Mouse (Mus musculus): ENCODE data around the gene Ptcra. TPM values are rescaled to one million over a fixed set of nuclear protein-coding genes. Genes with fewer than 3 reads are reported as not detected.
"Not testable (repeated sequence)": the region's sequence is repeated elsewhere in the genome, so short reads cannot be mapped to it uniquely, and the experiment has no call there.

Ptcra gene
- total and polyA plus RNA-seq, 3 experiments, result not detected

- DNase-seq, result no peak
These were observed 8.1 kb upstream of the Ptcra start for GRCm38 (mm10) chr17:46771616-46772015.

DNA sequence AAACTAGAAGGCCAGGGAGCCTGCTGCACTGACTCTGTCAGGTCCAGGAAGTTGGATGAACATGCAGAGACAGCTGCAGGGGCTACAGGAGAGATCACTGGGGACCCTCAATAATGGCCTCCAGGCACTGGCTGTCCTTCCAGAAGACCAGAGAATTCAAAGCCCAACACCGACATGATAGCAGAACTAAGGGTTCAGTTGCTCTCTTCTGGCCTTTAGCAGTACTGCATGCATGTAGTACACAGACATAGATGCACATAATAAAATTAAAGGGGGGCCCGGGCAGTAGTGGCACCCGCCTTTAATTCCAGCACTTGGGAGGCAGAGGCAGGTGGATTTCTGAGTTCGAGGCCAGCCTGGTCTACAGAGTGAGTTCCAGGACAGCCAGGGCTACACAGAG is 7.5 kb upstream of the Ptcra start:
- no peak for DNase-seq

DNA sequence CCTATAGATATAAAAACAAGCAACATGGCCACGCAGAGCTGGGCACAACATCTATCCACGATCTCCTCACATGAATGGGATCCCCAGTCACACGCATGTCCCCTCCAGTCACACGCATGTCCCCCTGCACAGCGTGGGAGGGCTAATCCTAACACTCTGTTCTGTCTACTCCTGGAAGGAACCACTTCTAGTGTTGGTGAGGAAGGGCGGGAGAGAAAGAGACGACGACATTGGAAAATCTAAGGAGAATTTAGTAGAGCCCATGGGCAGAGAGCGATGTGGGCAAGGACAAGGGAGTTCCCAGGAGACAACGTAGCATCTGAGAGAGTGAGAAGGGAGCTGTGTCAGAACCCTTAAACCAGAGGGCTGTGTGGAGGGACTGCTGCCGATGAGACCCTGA is 7.0 kb upstream of the Ptcra start:
- no peak for DNase-seq

DNA sequence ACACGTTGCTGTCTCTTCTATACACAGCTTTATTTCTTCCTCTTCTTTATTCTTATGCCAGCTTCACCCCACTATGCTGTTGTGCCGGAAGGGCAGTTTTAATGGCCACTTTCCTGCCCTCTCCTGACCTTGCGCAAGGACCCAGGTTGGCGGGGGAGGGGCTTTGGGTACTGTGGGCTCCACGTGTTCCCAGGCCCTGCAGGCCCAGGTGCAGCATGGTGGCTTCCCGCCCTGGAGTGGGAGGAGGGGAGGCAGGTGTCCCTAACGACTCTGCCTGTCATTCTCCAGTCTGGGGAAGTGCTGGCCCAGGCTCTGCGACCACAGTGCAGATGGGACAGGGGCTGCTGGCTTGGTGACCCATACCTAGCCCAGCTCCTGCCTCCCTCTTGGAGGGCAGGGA is 4.4 kb upstream of the Ptcra start:
- no peak for DNase-seq

DNA sequence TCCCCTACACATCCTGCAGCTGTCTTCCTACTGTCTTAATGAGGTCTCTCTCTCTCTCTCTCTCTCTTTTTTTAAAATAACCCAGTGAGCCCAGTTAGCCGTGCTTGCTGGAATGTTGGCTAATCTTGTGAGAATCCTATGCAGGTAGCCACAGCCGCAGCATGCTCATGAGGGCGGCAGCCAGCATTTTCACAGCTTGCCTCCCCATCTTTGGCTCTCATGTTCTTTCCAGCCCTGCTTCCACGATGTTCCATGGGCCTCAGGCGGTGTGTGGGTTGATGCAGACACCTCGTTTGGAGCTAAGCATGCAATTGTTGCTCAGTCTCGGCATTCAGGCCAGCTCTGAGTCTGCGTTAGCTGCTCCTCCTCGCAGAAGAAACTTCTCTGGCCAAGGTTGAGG is 1.4 kb upstream of the Ptcra start:
- DNase-seq, result not testable (repeated sequence)

GRCm38 (mm10) chr17:46758753-46759152 is 4.8 kb downstream of the Ptcra start:
- no peak for DNase-seq

- peak; percentile 98 for DNase-seq
These were observed 11.5 kb downstream of the Ptcra start, which contains the start of gene Cnpy3 for GRCm38 (mm10) chr17:46751794-46752556. Gene Cnpy3, minus strand, starts transcription at chr17:46752214.

DNA sequence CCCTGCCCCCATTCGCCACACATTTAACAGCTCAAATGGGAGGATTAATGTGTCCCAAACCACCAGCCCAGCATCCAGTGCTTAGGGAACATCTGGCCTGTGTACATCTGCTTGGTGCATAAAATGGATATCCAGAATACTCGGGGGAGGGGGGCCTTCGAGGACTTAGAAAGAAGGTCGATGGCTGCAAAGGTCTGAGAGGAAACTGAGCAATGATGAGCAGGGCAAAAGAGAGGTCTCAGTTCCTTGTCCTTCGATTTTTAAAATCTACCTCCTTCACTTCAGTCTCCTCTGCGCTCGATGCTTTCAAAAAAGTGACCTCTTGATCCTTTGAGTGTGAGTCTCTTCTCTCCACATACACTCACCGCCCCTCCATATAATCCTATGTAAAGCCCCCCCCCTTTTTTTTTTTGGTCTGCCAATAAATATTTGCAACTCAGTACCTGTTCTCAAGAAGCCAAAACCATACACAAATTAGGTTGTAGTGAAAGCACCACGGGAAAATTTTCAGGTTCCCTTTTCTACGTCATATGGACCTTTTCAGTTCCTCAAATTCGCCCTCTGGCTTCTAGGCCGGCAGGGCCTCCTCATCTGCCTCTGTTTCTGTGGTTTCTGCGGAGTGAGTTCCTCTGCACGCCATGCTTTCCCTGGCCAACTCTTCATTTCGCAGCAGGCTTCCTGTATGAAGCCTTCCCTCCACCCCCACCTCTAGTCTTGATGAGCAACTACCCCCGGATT is 12.3 kb downstream of the Ptcra start:
- no peak for DNase-seq

- no peak for DNase-seq
These were observed 12.9 kb downstream of the Ptcra start for GRCm38 (mm10) chr17:46750580-46750979.

DNA sequence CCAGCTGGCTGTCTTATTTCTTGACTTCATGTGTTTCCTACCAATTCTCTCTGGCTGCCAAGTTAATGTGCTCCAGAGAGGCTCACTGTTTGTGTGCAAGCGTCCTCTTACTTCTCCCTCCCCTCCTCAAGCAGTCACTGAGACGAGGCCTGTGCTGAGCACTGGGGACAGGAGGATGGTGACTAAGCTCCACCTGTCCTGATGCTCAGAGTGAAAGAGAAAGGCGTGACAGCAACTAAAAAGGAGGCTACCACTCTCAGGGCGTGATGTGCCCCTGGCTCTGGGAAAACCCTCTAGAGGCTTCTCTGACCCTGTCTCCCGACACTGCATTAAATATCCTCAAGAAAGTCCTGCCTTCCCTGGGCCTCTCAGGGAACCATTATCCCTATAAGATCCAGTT is 14.2 kb downstream of the Ptcra start:
- no peak for DNase-seq

DNA sequence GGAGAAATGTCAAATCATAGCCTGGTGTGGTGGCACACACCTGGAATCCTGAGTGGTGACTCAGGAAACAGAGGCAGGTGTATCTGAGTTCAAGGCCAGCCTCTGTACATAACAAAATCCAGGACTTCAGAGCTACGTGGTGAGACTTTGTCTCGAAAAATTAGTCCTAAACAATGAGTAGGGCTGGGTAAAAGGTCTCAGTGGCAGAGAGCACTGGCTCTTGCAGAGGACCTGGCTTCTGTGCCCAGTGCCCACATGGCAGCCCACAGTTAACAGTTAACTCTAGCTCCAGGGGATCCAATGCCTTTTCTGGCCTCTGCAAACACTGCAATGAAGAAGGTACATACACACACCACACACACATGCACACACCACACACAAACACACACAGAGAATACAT is 15.7 kb downstream of the Ptcra start:
- no peak for DNase-seq

- no peak for DNase-seq
These were observed 16.3 kb downstream of the Ptcra start for GRCm38 (mm10) chr17:46747234-46747633.

DNA sequence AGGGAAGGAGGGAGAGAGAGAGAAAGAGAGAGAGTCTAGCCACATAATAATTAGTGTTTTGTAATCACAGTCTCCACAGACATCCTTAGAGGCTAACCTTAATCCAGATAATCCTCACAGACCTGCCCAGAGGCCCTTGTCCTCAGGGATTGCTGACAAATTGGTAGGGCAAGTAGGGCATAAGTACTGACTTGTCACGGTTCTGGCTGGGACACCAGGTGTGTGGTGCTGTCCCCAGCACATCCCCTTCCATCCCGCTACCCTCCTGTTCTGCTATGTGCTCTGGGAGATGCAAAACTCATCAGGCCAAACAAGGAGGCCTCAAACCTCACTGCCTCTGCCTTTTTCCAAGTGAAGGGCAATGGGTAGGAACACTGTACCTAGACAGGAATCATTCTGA is 18.0 kb downstream of the Ptcra start:
- DNase-seq, result no peak

GRCm38 (mm10) chr17:46742986-46743385 is 20.5 kb downstream of the Ptcra start:
- DNase-seq, result no peak

GRCm38 (mm10) chr17:46741305-46741704 is 22.2 kb downstream of the Ptcra start:
- no peak for DNase-seq

GRCm38 (mm10) chr17:46736160-46736559 is 27.4 kb downstream of the Ptcra start:
- no peak for DNase-seq

GRCm38 (mm10) chr17:46735287-46735686 is 28.2 kb downstream of the Ptcra start:
- no peak for DNase-seq

- no peak for DNase-seq
These were observed 29.5 kb downstream of the Ptcra start for GRCm38 (mm10) chr17:46734055-46734454.

DNA sequence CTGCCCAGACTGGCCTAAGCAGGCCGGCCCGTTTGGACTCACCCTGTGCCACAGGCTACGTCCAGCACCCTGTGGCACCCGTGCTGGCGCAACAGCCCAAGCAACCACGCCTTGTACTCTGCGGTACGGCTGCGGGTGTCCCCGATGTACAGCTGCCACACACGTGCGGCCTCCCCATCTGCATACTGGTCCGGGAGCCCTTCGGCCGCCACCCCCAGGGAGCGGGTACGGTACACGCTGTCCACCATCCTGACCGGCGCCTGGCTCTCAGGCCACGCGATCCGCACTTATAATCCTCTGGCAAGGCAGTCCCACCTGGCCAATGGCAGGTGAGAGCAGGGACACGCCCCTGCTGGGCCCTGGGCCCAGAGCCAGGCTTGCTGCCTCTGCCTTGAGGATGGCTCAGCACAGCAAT is 34.6 kb downstream of the Ptcra start, which contains the start of gene Gnmt:
Gene Gnmt, minus strand, starts transcription at position 265 of the 415 bp plus-strand sequence.
- peak; percentile 52 for DNase-seq

GRCm38 (mm10) chr17:46728496-46728895 is 35.0 kb downstream of the Ptcra start:
- DNase-seq, result no peak

GRCm38 (mm10) chr17:46728021-46728420 is 35.5 kb downstream of the Ptcra start:
- DNase-seq, result no peak

DNA sequence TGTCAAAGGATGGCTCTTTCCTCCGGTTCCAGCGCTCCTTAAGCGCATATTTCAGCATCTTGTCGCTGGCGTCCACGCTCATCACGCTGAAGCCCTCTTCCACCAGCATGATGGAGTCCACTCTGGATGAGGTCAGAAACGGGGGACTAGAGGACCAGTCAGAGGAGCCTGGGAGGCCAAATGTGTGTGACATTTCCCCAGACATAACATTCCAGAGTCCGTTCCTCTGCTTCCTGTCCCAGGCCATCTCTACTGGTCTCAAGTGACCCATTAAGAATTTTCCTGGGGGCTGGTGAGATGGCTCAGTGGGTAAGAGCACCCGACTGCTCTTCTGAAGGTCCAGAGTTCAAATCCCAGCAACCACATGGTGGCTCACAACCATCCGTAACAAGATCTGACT is 36.2 kb downstream of the Ptcra start:
- DNase-seq, result no peak

All from adrenal gland, adult 2 months (tissue).